Mouse (Mus musculus): ENCODE measurements around the gene Bag5. TPM values are rescaled to one million over a fixed set of nuclear protein-coding genes. Genes with fewer than 3 reads are reported as not detected.

Bag5 gene
- total and polyA plus RNA-seq, 2 experiments from 2014 or later = 22.7 to 64.3 TPM

- no peak for TF ChIP-seq CTCF (IDR thresholded peaks at IDR 0.05; ENCODE audit: low read depth)
- Histone ChIP-seq H3K27ac (no peak overlapping the region), H3K27me3 (ENCODE audit: insufficient read depth, low read length) (no peaks in the 10 kb centered on the region), H3K9me3 (ENCODE audit: low read length) (no peaks in the 10 kb centered on the region), H3K36me3 (ENCODE audit: insufficient read depth, low read length) (no peaks in the 10 kb centered on the region), H3K4me3 (ENCODE audit: low read length) (no peak overlapping the region), H3K4me1 (ENCODE audit: insufficient read depth, low read length) (no peaks in the 10 kb centered on the region), H3K9ac (replicated peaks; ENCODE audit: low read length) (no peak overlapping the region), H3K4me2 (ENCODE audit: low read depth, low read length) (no peak overlapping the region)
- DNase-seq (ENCODE audit: low spot score) = no peak
- WGBS = 72% methylated on average over 3 of the region's 3 CpGs
- no peak for ATAC-seq
Measured at GRCm38 (mm10) chr12:111703301-111703700, 9.8 kb downstream of the Bag5 start.

- TF ChIP-seq CTCF (IDR thresholded peaks at IDR 0.05; ENCODE audit: low read depth) = no peak
- 80% methylated on average over 9 of the region's 9 CpGs for WGBS
- H3K9me3 ChIP-seq (ENCODE audit: low read length) = no peaks in the 10 kb centered on the region
Measured at GRCm38 (mm10) chr12:111700920-111701458, 12.1 kb downstream of the Bag5 start.

GRCm38 (mm10) chr12:111699542-111699941 lies 13.5 kb downstream of the Bag5 start:
- peaks cover 9% of the 10 kb centered on the region for H3K4me1 ChIP-seq (ENCODE audit: insufficient read depth, low read length)
- H3K4me2 ChIP-seq (ENCODE audit: low read depth, low read length) = no peak overlapping the region
- DNase-seq (ENCODE audit: low spot score) (no peak), ATAC-seq (no peak)
- TF ChIP-seq CTCF (IDR thresholded peaks at IDR 0.05; ENCODE audit: low read depth) = no peak
- H3K36me3 ChIP-seq (ENCODE audit: insufficient read depth, low read length) = no peaks in the 10 kb centered on the region
- WGBS = 76% methylated on average over 4 of the region's 4 CpGs
- H3K4me3 ChIP-seq (ENCODE audit: low read length) = no peak overlapping the region
- H3K27me3 ChIP-seq (ENCODE audit: insufficient read depth, low read length) = no peaks in the 10 kb centered on the region
- no peaks in the 10 kb centered on the region for H3K9me3 ChIP-seq (ENCODE audit: low read length)
- H3K27ac ChIP-seq = no peak overlapping the region
- H3K9ac ChIP-seq (replicated peaks; ENCODE audit: low read length) = no peak overlapping the region

More at GRCm38 (mm10) chr12:111700920-111701458, 12.1 kb downstream of the Bag5 start:
- DNase-seq (ENCODE audit: low spot score) (no peak), ATAC-seq (no peak)
- Histone ChIP-seq H3K4me3 (ENCODE audit: low read length) (no peak overlapping the region), H3K9ac (replicated peaks; ENCODE audit: low read length) (no peak overlapping the region), H3K27me3 (ENCODE audit: insufficient read depth, low read length) (no peaks in the 10 kb centered on the region), H3K36me3 (ENCODE audit: insufficient read depth, low read length) (no peaks in the 10 kb centered on the region), H3K4me2 (ENCODE audit: low read depth, low read length) (no peak overlapping the region), H3K27ac (no peak overlapping the region), H3K4me1 (ENCODE audit: insufficient read depth, low read length) (no peaks in the 10 kb centered on the region)

GRCm38 (mm10) chr12:111698346-111698913 lies 14.6 kb downstream of the Bag5 start:
- DNase-seq (ENCODE audit: low spot score) = peak; percentile 68
- H3K9ac ChIP-seq (replicated peaks; ENCODE audit: low read length) = no peak overlapping the region

GRCm38 (mm10) chr12:111697708-111698107 lies 15.3 kb downstream of the Bag5 start:
- no peak for DNase-seq (ENCODE audit: low spot score)
- 76% methylated on average over 4 of the region's 4 CpGs for WGBS
- no peak for TF ChIP-seq CTCF (IDR thresholded peaks at IDR 0.05; ENCODE audit: low read depth)
- Histone ChIP-seq H3K9me3 (ENCODE audit: low read length) (no peaks in the 10 kb centered on the region), H3K4me1 (ENCODE audit: insufficient read depth, low read length) (peaks cover 27% of the 10 kb centered on the region), H3K27me3 (ENCODE audit: insufficient read depth, low read length) (no peaks in the 10 kb centered on the region), H3K4me2 (ENCODE audit: low read depth, low read length) (no peak overlapping the region), H3K27ac (no peak overlapping the region), H3K4me3 (ENCODE audit: low read length) (no peak overlapping the region), H3K36me3 (ENCODE audit: insufficient read depth, low read length) (no peaks in the 10 kb centered on the region), H3K9ac (replicated peaks; ENCODE audit: low read length) (no peak overlapping the region)
- no peak for ATAC-seq

More at GRCm38 (mm10) chr12:111698346-111698913, 14.6 kb downstream of the Bag5 start:
- H3K27me3 ChIP-seq (ENCODE audit: insufficient read depth, low read length) = no peaks in the 10 kb centered on the region
- WGBS = 45% methylated on average over 6 of the region's 6 CpGs
- peaks cover 20% of the 10 kb centered on the region for H3K4me1 ChIP-seq (ENCODE audit: insufficient read depth, low read length)
- peak overlapping the region; percentile 5; the same call in 1 of the 2 replicates for H3K27ac ChIP-seq
- no peak overlapping the region for H3K4me2 ChIP-seq (ENCODE audit: low read depth, low read length)
- no peaks in the 10 kb centered on the region for H3K36me3 ChIP-seq (ENCODE audit: insufficient read depth, low read length)
- TF ChIP-seq CTCF (IDR thresholded peaks at IDR 0.05; ENCODE audit: low read depth) = no peak
- no peak overlapping the region for H3K4me3 ChIP-seq (ENCODE audit: low read length)
- H3K9me3 ChIP-seq (ENCODE audit: low read length) = no peaks in the 10 kb centered on the region
- ATAC-seq = no peak

- peak; percentile 88 for TF ChIP-seq CTCF (IDR thresholded peaks at IDR 0.05; ENCODE audit: low read depth)
- H3K27me3 ChIP-seq (ENCODE audit: insufficient read depth, low read length) = no peaks in the 10 kb centered on the region
- peak overlapping the region; percentile 91 for H3K27ac ChIP-seq
- H3K4me2 ChIP-seq (ENCODE audit: low read depth, low read length) = no peak overlapping the region
- H3K36me3 ChIP-seq (ENCODE audit: insufficient read depth, low read length) = no peaks in the 10 kb centered on the region
- H3K4me1 ChIP-seq (ENCODE audit: insufficient read depth, low read length) = peaks cover 33% of the 10 kb centered on the region
- DNase-seq (ENCODE audit: low spot score) = peak; percentile 92
- no peak for ATAC-seq
- H3K4me3 ChIP-seq (ENCODE audit: low read length) = no peak overlapping the region
- H3K9me3 ChIP-seq (ENCODE audit: low read length) = no peaks in the 10 kb centered on the region
- H3K9ac ChIP-seq (replicated peaks; ENCODE audit: low read length) = no peak overlapping the region
- 13% methylated on average over 6 of the region's 6 CpGs for WGBS
Measured at GRCm38 (mm10) chr12:111696239-111696638, 16.8 kb downstream of the Bag5 start.
